Mouse (Mus musculus): ENCODE measurements around the gene Tdg. TPM values are rescaled to one million over a fixed set of nuclear protein-coding genes. Genes with fewer than 3 reads are reported as not detected.

Tdg gene
- polyA plus RNA-seq, 1 experiment from 2014 or later = 22.3 TPM

- Histone ChIP-seq H3K4me3 (ENCODE audit: low read depth, low read length) (no peak within 1 kb of the TSS), H3K36me3 (replicated peaks; ENCODE audit: insufficient read depth, low read length) (no peaks in the 10 kb centered on the region), H3K9ac (replicated peaks) (no peak within 1 kb of the TSS), H3K9me3 (ENCODE audit: low read length) (no peaks in the 10 kb centered on the region), H3K27ac (ENCODE audit: low read depth) (no peak within 1 kb of the TSS), H3K4me1 (ENCODE audit: insufficient read depth) (peaks cover 5% of the 10 kb centered on the region; the same call in 1 of the 2 replicates), H3K27me3 (ENCODE audit: insufficient read depth, low read length) (0 out of 2 replicates have a peak, but pooled peaks cover 3% of the 10 kb centered on the region), H3K4me2 (ENCODE audit: low read depth, low read length) (peak within 1 kb of the TSS; percentile 35)
- ATAC-seq (no peak), DNase-seq (no peak)
- no peak for TF ChIP-seq EP300 (IDR thresholded peaks at IDR 0.05; ENCODE audit: low read depth)
- no peak for TF ChIP-seq CTCF (IDR thresholded peaks at IDR 0.05; ENCODE audit: low read depth)
- WGBS (ENCODE audit: insufficient replicate concordance) = 8% methylated on average over 14 of the region's 14 CpGs
These were observed 60.9 kb downstream of the Tdg start, which contains the start of gene Glt8d2 for GRCm38 (mm10) chr10:82690494-82690893. Gene Glt8d2, minus strand, starts transcription at chr10:82690650.

GRCm38 (mm10) chr10:82695956-82696355 lies 66.3 kb downstream of the Tdg start, which contains the start of gene Hcfc2:
Gene Hcfc2, plus strand, starts transcription at chr10:82696160.
- peaks cover 31% of the 10 kb centered on the region for H3K4me1 ChIP-seq (ENCODE audit: insufficient read depth)
- no peak for DNase-seq
- H3K27me3 ChIP-seq (ENCODE audit: insufficient read depth, low read length) = no peaks in the 10 kb centered on the region
- H3K27ac ChIP-seq (ENCODE audit: low read depth) = no peak within 1 kb of the TSS
- H3K9me3 ChIP-seq (ENCODE audit: low read length) = no peaks in the 10 kb centered on the region
- no peak for ATAC-seq
- WGBS (ENCODE audit: insufficient replicate concordance) = 39% methylated on average over 5 of the region's 5 CpGs
- peaks cover under 1% of the 10 kb centered on the region; the same call in 1 of the 2 replicates for H3K36me3 ChIP-seq (replicated peaks; ENCODE audit: insufficient read depth, low read length)
- TF ChIP-seq CTCF (IDR thresholded peaks at IDR 0.05; ENCODE audit: low read depth) (no peak), EP300 (IDR thresholded peaks at IDR 0.05; ENCODE audit: low read depth) (no peak)
- no peak within 1 kb of the TSS for H3K9ac ChIP-seq (replicated peaks)
- no peak within 1 kb of the TSS for H3K4me3 ChIP-seq (ENCODE audit: low read depth, low read length)
- H3K4me2 ChIP-seq (ENCODE audit: low read depth, low read length) = no peak within 1 kb of the TSS

- Histone ChIP-seq H3K27ac (ENCODE audit: low read depth) (no peak overlapping the region), H3K9me3 (ENCODE audit: low read length) (no peaks in the 10 kb centered on the region), H3K4me3 (ENCODE audit: low read depth, low read length) (no peak overlapping the region), H3K4me2 (ENCODE audit: low read depth, low read length) (no peak overlapping the region), H3K4me1 (ENCODE audit: insufficient read depth) (peaks cover 31% of the 10 kb centered on the region), H3K27me3 (ENCODE audit: insufficient read depth, low read length) (no peaks in the 10 kb centered on the region), H3K36me3 (replicated peaks; ENCODE audit: insufficient read depth, low read length) (peaks cover 5% of the 10 kb centered on the region; the same call in 1 of the 2 replicates), H3K9ac (replicated peaks) (no peak overlapping the region)
- 38% methylated on average over 4 of the region's 4 CpGs for WGBS (ENCODE audit: insufficient replicate concordance)
- ATAC-seq = no peak
- no peak for TF ChIP-seq CTCF (IDR thresholded peaks at IDR 0.05; ENCODE audit: low read depth)
- 0 out of 2 replicates have a peak, but pooled peaks have one; percentile 37 for TF ChIP-seq EP300 (IDR thresholded peaks at IDR 0.05; ENCODE audit: low read depth)
- no peak for DNase-seq
These were observed 66.9 kb downstream of the Tdg start for GRCm38 (mm10) chr10:82696453-82697079.

GRCm38 (mm10) chr10:82697305-82697898 lies 67.8 kb downstream of the Tdg start:
- TF ChIP-seq EP300 (IDR thresholded peaks at IDR 0.05; ENCODE audit: low read depth) (no peak), CTCF (IDR thresholded peaks at IDR 0.05; ENCODE audit: low read depth) (no peak)
- Histone ChIP-seq H3K9me3 (ENCODE audit: low read length) (no peaks in the 10 kb centered on the region), H3K27ac (ENCODE audit: low read depth) (0 out of 2 replicates have a peak overlapping the region, but pooled peaks have one; percentile 4), H3K36me3 (replicated peaks; ENCODE audit: insufficient read depth, low read length) (peaks cover 11% of the 10 kb centered on the region; the same call in 1 of the 2 replicates), H3K9ac (replicated peaks) (no peak overlapping the region), H3K4me1 (ENCODE audit: insufficient read depth) (peaks cover 31% of the 10 kb centered on the region), H3K4me2 (ENCODE audit: low read depth, low read length) (no peak overlapping the region), H3K4me3 (ENCODE audit: low read depth, low read length) (no peak overlapping the region), H3K27me3 (ENCODE audit: insufficient read depth, low read length) (no peaks in the 10 kb centered on the region)
- ATAC-seq (peak; percentile 12; the same call in 1 of the 2 replicates), DNase-seq (no peak)
- WGBS (ENCODE audit: insufficient replicate concordance) = 34% methylated on average over 3 of the region's 3 CpGs

- peak overlapping the region; percentile 79 for H3K9ac ChIP-seq (replicated peaks)
- peak; percentile 97 for ATAC-seq
- WGBS (ENCODE audit: insufficient replicate concordance) = under 1% methylated on average over 41 of the region's 42 CpGs
- H3K36me3 ChIP-seq (replicated peaks; ENCODE audit: insufficient read depth, low read length) = peaks cover 11% of the 10 kb centered on the region; the same call in 1 of the 2 replicates
- TF ChIP-seq CTCF (IDR thresholded peaks at IDR 0.05; ENCODE audit: low read depth) (no peak; the same call in 1 of the 2 replicates), EP300 (IDR thresholded peaks at IDR 0.05; ENCODE audit: low read depth) (no peak)
- H3K4me2 ChIP-seq (ENCODE audit: low read depth, low read length) = peak overlapping the region; percentile 99
- DNase-seq = peak; percentile 93
- no peaks in the 10 kb centered on the region for H3K27me3 ChIP-seq (ENCODE audit: insufficient read depth, low read length)
- H3K9me3 ChIP-seq (ENCODE audit: low read length) = no peaks in the 10 kb centered on the region
- peaks cover 31% of the 10 kb centered on the region for H3K4me1 ChIP-seq (ENCODE audit: insufficient read depth)
- H3K27ac ChIP-seq (ENCODE audit: low read depth) = peak overlapping the region; percentile 74
- peak overlapping the region; percentile 99 for H3K4me3 ChIP-seq (ENCODE audit: low read depth, low read length)
These were observed 69.2 kb downstream of the Tdg start for GRCm38 (mm10) chr10:82698712-82699261.
